Mouse (Mus musculus) ES-E14 (cell line): ENCODE measurements at regions not wholly inside any gene's neighbourhood (a gene's known extent, or its start where the extent isn't known, plus 50 kb on each side); places are given as distances from the start of the nearest gene placed in this dataset.

Experiments used
- CHD2 ChIP-seq: IDR thresholded peaks from 2 replicates; pipeline ENCODE4 v1.6.1; 2014; ENCODE audit warnings: mild to moderate bottlenecking, low read depth, low read length, inconsistent platforms
- MAFK ChIP-seq: IDR thresholded peaks from 2 replicates; pipeline ENCODE4 v1.6.1; 2014; ENCODE audit warnings: mild to moderate bottlenecking, low read depth, low read length, inconsistent platforms; ENCODE audit not compliant: insufficient read depth
- ZNF384 ChIP-seq: IDR thresholded peaks from 2 replicates; pipeline ENCODE4 v1.6.1; 2012; ENCODE audit warnings: low read depth, low read length, inconsistent platforms

- TF ChIP-seq CHD2 = no peak
- TF ChIP-seq ZNF384 = no peak
- no peak for TF ChIP-seq MAFK
Observed at GRCm38 (mm10) chr17:83978858-83979470, 131.2 kb upstream of the Haao start.
